Mouse (Mus musculus): Measurements from ENCODE around the gene Ptpa. TPM values are rescaled to one million over a fixed set of nuclear protein-coding genes. Genes with fewer than 3 reads are reported as not detected.

The Ptpa gene
- total RNA-seq, 2 experiments from 2014 or later: 99.1 to 109 TPM

DNA sequence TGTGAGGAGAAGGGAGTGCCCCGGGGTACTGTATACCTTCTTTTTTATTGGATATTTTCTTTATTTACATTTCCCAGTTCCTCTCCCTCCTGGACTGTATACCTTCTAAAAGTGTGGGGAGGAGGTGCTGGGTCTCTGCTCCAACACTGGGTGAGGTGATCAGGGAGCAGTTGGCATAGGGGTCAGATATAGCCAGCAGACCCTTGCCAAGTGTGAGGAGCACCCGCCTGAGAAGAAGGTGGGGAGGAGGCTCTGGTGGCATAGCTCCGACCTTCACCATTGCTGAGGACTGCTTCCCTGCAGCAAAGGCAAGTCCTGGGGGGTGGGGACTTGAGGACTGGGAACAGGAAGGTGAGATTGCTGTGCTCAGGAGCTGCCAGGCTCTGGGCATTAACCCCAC, 35.7 kb downstream of the Ptpa start:
- intact Hi-C loops (cut with DNase I): no loop called here
- no peak for DNase-seq

DNA sequence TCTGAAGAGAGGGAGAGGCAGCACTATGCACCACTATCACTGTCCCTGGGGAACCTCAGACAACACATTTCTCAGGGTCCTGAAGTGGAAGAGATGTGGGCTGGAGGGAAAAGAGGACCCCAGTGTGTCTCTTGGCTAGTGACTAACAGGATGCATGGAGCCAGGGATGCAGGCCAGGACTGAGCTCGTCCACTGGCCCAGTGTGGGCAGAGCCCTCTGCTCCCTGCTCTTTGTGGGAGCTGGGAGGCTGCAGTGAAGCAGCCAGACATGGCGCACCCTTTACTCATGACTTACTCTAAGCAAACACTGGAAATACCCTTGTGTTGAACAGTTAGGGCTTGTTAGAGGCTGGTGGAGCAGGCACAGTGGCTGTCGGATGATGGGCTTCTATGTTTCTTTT, 37.7 kb downstream of the Ptpa start:
- intact Hi-C loops (cut with DNase I): loop anchor here (2.0 kb wide), 1 partner anchor 13 kb away; no protein-coding TSS in a partner anchor
- no peak for DNase-seq

DNA sequence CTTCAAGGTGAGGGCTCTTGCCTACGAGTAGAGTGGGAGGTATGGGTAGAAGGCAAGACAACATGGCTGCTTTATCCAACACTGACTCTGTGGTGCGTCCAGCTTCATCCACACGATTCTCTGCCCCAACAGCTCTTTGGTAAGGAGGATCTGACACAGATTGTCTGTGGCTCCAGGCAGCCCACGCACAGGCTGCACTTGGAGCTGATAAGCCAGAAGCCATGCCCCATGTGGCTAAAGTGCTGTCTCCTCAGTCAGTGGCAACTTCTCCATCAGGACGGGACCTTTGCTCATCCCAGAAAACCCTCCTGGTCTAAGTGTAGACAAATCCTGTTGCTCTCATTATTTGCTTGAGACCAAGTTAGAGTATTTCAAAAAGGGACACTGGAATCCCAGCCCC, 38.7 kb downstream of the Ptpa start:
- DNase-seq: no peak
- intact Hi-C loops (cut with DNase I): no loop called here

DNA sequence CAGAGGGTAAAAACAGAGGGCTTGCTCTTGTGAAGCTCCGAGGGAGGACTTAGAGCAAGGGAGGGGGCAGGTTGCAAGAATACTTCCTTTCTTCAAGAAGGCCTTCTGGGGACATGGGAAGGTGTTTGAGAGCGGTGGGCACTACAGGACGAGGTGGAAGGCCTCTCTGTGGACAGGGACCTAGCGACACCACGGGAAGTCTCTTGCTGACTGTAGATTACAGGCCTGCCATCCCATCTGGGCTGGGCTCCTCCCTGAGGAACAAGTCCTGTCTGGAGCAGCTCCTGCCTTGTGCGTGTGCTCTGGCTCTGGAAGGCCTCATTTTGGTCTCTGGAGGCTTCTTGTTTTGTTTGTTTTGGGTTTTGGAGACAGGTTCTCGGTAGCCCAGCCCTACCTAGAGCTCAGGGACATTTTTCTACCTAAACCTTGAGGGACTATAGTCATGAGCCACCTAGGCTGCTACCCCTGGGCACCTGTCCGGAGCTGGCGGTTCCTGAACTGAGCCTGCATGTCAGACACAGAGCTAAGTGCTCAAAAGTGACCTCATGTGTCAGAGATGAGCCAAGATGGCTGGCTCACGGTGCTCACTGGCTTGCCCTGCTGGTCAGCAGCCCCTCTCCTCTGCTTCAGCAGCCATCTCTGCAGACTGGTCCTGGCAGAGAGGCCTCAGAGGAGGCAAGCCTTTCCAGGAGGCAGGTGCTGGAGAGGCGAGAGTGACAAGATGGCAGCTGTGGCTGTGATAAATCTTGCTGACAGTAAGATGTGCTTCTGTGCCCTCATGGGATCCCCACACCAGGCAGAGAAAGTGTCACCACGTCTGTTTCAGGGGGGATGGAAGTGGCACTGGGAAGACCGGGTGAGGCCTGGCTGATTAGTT, 40.5 kb downstream of the Ptpa start:
- intact Hi-C loops (cut with DNase I): no loop called here
- no peak for DNase-seq

DNA sequence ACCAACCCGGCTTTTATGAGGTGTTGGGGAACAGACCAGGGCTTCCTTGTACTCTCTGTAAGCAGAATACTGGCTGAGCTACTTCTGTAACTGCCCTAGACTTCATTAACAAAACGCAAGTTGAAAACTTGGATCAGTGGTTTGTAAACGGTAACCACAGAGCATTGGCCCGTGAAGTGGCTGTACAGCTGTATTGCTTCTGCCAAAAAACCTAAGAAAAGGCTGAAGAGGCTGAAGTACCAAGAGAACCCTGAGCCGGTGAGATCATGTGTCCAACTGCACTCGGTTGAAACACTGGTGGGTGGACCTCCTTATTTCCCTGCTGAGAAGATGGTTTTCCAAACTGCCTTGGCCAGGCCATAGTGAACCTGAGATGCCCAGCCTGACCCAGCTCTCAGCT, 42.5 kb downstream of the Ptpa start:
- intact Hi-C loops (cut with DNase I): no loop called here
- DNase-seq: no peak

DNA sequence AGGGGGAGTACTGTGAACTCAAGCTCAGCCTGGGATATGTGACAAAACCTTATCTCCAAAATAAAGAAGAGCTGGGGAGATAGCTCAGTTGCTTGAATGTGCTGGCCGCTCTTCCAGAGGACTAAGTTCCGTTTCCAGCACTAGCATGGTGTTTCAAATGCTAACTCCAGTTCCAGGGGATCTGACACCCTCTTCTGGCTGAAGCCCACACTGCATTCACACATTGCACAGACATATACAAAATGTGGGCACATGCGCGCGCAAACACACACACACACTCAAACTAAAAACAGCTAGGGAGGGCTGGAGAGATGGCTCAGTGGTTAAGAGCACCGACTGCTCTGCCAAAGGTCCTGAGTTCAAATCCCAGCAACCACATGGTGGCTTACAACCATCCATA, 43.4 kb downstream of the Ptpa start:
- intact Hi-C loops (cut with DNase I): no loop called here
- DNase-seq: no peak

DNA sequence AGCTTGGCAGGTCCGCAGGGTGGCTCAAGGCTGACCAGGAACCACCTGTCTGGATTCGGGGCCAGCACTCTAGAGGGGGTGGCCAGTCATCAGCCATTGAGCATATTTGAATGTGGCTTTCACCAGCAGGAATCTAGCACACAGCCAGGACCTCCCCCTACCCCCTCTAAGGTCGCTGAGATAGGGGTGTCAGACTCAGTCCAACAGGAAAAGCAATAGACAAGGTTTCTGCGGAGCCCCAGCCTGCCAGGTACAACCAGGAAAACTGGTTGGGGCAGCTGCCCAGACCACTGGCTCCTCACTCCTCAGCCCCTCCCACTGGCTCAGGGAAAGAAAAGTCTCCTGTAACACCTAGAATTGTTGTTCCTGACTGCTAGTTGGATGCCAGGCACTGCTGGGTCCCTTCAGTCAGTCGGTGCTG, 47.5 kb downstream of the Ptpa start:
- intact Hi-C loops (cut with DNase I): no loop called here
- no peak for DNase-seq

DNA sequence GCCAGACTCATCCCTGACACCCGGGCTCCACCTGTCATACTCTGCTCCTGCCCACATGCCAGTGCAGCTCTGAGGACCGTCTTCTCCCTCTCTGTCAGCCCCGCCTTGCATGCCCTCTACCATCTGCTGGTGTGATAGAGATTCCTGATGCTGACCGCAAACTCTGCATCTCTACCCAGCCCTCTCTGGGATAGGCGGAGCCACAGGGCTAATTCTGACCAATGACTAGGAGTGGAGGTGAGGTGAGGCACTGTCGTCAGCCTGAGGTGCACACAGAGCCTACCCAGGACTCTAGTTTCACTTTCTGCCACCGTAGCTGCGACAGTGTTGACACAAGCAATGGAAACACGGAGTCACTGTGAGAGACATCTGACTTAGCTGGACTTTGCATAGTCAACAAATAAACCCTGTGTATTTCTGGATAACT, 48.1 kb downstream of the Ptpa start:
- DNase-seq: peak; percentile 60 to 72
- intact Hi-C loops (cut with DNase I): no loop called here

DNA sequence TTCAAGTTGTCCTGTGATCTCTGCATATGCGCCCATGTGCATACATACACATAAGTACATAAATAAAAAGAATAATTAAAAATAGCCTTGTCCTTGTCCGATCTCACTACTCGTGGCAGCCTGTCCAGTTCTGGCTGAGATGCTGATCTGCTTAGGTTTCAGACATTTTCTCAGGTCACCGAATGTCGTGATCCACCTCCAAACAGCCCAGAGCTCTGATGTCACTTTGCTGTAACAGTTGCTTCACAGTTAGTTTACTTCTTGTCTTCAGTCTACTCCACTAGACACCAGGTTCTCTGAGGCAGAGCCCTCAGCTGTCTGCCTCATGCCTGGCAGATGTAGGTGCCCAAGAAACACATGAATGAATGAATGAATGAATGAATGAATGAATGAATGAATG, 48.6 kb downstream of the Ptpa start:
- intact Hi-C loops (cut with DNase I): no loop called here
- no peak for DNase-seq

DNA sequence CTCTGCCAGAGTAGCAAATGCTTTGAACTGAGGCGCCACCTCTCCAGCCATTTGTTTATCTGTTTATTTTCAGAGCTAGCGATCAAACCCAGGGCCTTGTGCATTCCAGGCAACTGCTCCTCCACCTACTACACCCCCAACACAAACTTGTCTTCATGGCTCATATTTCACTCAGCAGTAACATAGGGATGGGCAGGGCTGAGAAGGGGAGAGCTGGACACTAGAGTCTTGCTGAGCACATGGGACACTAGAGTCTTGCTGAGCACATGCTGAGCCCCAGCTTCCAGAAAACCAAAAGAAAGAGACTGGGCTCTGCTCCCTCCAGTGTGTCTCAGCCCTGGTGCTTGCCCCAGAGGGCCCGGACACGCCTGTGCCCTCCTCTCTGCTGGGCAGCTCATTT, 50.9 kb downstream of the Ptpa start:
- intact Hi-C loops (cut with DNase I): loop anchor here (2.0 kb wide), 1 partner anchor 14 kb away; no protein-coding TSS in a partner anchor
- DNase-seq: no peak

DNA sequence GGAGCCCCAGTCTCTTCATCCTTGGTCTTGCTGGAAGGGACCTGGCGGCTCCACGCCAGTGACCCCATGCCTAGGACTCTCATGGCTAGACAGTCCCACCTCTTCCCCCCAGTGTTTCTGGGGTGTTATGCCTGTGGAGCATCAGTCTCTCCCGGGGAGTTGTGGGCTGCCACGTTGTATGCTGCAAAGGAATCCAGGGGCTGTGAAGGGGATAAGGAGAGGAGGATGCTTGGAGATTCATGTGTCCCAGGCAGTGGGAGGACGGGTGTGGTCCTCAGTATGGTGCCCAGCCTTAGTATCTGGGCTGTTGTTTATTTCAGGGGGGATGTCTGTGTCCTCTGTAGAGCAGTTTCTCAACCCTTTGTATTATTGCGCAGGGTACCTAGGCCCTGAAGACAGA, 53.2 kb downstream of the Ptpa start:
- DNase-seq: no peak
- intact Hi-C loops (cut with DNase I): no loop called here

DNA sequence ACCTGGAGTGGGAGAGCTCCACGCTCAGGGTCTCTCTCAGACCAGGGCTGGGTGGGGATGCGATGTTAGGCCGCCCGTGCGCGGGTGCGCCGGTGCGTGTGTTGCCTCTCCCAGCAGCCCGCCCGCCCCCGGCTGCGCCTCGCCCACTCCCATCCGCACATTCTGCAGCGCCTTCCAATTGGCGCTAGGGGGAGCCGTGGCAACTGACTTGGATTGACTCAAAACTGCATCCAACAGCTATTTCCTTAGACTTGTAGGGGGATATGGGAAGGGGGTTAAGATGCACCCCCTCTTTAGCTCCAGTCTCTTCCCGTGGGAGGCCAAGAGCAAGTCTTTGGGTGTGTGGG, 53.9 kb downstream of the Ptpa start:
- intact Hi-C loops (cut with DNase I): loop anchor here (1.0 to 10.0 kb wide), 4 partner anchors 28 to 243 kb away; no protein-coding TSS in a partner anchor

DNA sequence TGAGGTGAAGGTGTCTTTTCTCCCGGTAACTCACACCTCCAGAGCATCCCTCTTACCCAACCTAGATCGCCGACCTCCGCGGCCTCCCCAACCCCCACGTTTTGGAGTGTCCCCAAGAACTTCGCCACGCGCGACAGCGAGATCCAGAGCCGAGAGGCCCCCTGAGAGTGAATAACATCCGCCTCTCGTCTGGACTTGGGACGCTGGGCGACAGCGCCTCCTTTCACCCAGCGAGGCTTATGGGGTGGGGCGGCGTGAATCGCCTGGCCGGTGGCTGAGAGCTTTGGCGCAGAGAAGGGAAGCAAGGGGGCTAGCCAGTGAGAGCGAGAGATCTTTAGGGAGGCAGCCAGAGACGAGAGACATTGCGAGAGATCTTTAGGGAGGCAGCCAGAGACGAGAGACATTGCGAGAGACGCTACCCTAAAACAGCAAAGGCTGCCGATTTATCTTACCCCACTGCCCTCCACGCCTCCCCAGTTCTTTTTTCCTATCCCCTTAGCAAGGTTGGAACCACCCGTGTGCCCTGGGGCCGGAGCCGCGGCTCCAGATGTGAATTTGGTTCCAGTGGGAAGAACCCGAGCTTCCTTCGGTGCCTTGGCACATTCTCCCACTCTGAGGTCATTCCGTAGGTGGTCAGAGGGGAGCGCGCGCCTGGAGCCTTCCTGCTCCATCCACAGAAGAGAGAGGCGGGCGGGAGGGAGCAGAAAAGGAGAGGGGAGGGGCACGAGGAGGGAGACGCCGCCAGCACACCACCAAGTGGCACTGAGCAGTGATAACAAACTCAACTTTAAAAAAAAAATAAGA, 54.5 kb downstream of the Ptpa start:
- peak; percentile 82 to 85 for DNase-seq

More for the DNA sequence above, 53.9 kb downstream of the Ptpa start:
- peak; percentile 83 to 86 for DNase-seq

DNA sequence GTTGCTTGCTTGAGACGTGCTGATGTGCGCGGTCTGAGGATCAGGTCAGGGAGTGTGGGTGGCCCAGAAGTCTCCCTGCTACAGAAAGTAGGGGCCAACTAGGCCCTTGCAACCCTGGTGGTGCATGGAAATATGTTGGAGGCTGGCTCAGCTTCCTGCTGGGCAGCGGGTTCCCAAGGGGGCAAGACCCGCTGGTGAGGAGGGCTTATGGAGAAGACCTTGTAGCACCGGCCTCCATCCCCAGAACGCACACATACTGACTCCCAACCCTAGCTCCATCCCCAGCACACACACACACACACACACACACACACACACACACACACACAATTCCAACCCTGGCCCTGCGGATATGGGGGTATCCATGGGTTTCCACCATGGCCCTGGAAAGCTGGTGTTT, 55.2 kb downstream of the Ptpa start:
- DNase-seq: peak in 1 of 2 experiments; percentile 24
- intact Hi-C loops (cut with DNase I): loop anchor here (5.0 to 10.0 kb wide), 3 partner anchors 74 to 241 kb away; no protein-coding TSS in a partner anchor

More for the DNA sequence above, 54.5 kb downstream of the Ptpa start:
- intact Hi-C loops (cut with DNase I): loop anchor here (1.0 to 10.0 kb wide), 4 partner anchors 29 to 242 kb away; no protein-coding TSS in a partner anchor

DNA sequence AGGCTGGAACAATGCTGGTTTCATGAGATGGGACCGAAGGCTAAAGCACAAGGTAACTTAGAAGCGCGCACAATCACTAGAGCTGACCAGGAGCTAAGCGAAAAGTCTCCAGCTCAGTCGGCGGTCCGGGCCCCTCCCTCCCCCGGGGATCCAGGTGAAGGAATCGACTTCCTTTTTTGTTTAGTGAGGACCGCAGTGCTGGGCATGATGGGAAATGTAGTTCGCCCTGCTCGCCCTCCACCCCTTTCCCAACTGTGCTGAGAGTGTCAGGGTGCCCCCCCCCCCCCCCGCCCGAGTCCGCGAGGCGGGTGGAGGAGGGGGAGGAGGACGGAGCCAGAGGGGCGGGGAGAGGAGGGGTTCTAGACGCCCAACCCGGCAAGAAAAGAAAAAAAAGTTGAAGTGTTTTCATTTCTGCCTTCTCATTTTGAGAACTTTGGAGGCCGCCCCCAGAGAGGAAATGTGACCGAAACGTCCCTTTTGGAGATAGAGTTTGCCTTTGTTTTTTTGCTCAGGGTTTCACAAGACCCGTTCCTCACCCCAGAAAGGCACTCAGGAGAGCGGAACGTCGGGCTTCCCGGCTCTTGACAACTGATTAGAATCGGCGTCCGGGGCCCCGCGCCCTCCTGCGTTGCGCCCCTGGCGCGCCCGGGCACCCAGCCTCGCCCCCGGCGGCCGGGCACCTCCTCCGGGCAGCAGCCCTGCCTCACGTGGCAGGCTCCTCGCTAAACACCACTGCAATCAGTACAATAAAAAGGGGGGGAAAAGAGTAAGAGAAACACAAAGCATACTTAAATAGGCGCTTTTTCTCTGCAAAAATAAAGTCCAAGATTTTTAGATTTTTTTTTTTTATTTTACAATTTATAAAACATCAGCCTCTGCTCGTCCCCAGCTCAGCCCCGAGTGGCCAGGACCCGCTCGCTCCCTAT, 56.2 kb downstream of the Ptpa start:
- intact Hi-C loops (cut with DNase I): loop anchor here (2.0 to 10.0 kb wide), 4 partner anchors 73 to 240 kb away; no protein-coding TSS in a partner anchor
- peak; percentile 80 to 84 for DNase-seq

DNA sequence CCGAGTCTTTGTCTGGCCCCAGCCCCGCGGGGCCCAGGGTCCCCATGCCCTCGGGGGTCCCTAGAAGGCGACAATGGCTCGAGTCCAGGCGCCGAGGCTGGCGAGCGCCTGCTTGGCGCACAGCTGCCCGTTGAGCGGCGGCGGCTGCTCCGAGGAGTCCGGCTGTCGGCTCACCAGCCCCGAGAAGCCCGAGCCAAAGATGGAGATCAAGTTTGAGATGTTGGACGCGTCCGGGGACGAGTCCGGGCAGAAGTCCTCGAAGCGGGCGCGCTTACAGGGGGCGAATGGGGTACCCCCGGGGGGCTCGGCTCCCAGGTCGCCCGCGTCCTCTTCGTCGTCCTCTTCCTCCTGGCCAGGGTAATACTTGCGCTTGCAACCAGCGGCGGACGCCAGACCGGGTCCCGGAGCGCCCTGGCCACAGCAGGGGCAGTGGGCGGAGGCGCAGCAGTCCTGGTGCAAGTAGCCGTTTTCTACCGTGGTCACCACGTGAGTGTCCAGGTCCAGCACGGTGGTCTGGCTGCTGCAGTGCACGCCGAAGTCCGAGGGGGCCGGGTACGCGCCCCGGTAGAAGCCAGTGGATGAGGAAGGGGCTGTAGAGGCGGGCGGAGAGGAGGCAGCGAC, 57.0 kb downstream of the Ptpa start:
- peak; percentile 60 to 66 for DNase-seq
- intact Hi-C loops (cut with DNase I): loop anchor here (2.0 to 10.0 kb wide), 4 partner anchors 72 to 239 kb away; no protein-coding TSS in a partner anchor

DNA sequence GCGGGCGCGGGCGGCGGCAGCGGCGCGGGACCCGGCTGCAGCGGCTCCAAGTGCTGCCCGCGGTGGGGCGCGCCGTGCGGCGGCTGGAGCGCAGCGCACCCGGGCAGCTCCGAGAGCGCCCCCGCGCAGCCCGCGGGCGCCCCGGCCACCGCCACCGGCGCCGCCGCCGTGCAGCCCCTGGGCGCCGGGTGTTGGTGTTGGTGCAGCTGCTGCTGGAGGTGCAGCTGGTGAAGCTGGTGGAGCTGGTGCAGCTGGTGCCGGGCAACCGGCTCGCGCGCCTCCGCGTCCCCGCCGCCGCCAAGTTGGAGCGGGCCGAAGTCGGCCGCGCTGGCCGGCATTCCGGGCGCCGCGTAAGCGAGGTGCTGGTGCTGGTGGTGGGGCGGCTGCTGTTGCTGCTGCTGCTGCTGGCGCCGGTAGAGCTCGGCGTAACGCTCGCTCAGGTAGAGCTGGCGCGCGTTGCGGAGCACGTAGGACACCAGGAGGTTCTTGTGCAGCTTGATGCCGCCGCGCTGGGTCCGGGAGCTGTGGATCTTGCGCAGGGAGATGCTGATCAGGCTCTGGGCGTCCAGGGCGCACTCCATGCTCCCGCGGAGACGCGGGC, 57.7 kb downstream of the Ptpa start:
- intact Hi-C loops (cut with DNase I): loop anchor here (2.0 to 10.0 kb wide), 4 partner anchors 71 to 239 kb away; no protein-coding TSS in a partner anchor

DNA sequence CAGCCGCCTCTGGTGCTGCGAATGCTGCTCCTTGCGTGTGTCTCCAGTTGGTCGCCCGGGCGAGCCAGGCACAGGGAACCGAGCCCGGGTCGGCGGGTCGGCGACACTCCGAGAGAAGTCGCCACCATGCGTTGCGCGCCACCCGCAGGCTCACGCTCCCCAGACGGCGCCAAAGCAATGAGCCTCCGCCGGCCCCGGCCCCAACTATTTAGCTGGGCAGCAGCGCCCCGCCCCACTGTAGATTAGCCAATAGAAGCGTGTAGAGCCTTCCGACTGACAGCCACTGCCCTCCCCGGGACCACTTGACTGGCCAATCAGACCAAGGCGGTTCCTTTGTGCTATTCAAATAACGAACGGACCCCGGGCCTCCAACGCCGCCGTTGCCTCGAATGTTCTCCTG, 58.2 kb downstream of the Ptpa start, which contains the start of gene Ier5l:
Ier5l (minus strand) TSS at position 181 of the 400 bp plus-strand sequence.
- peak; percentile 97 to 98 for DNase-seq
- intact Hi-C loops (cut with DNase I): loop anchor here (5.0 to 10.0 kb wide), 3 partner anchors 71 to 238 kb away; no protein-coding TSS in a partner anchor

More for the DNA sequence above, 57.7 kb downstream of the Ptpa start:
- DNase-seq: peak in 1 of 2 experiments; percentile 71

DNA sequence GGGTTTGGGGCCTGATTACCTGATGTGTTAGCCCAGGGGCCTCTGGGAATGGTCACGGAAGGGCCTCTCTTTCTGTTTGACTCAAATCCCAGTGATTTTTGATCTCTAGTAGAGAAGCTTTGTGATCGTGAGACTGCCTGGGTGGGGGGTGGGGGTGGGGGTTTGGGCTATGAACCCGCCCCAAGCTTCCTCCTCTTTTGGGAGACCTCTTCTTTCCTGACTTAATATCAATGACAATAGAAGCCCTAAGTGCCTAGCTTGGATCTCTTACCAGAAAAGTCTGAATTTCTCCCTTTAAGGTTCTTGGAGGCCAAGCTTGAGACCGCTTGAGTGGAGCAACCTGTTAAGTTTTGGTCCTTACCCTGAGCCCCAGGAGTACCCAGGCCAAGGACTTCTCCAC, 58.9 kb downstream of the Ptpa start:
- intact Hi-C loops (cut with DNase I): loop anchor here (5.0 to 10.0 kb wide), 3 partner anchors 70 to 238 kb away; no protein-coding TSS in a partner anchor
- no peak for DNase-seq

Measured in heart, postnatal 14 days (tissue).